Mouse (Mus musculus): Measurements from ENCODE around the gene Mdm2.

GRCm38 (mm10) chr10:117684298-117685170 lies 26.0 kb downstream of the Mdm2 start:
- TF ChIP-seq GATA1 (IDR thresholded peaks at IDR 0.05; ENCODE audit: low read length): no peak
- TF ChIP-seq TAL1 (IDR thresholded peaks at IDR 0.05; ENCODE audit: low read length): no peak

All from erythroblast, embryonic 14.5 days (primary cell).